Mouse (Mus musculus) forebrain, embryonic 15.5 days (tissue): ENCODE measurements around the gene Gpatch2. TPM values are rescaled to one million over a fixed set of nuclear protein-coding genes. Genes with fewer than 3 reads are reported as not detected.

Experiments
- ATAC-seq: fragments of 200-750 bp; cut with Nextera tagmentation; replicated peaks from 2 replicates; pipeline ENCODE4 v1.8.0; 2017; ENCODE audit warnings: mild to moderate bottlenecking, moderate TSS enrichment, moderate library complexity
- H3K27ac ChIP-seq: fragments of 300-500 bp; sonication (generic); replicated peaks from 2 replicates; pipeline ENCODE4 v1.5.1; 2015; ENCODE audit warnings: mild to moderate bottlenecking, inconsistent platforms
- H3K27me3 ChIP-seq: fragments of 300-500 bp; sonication (generic); 2 replicates; pipeline ENCODE4 v1.6.1; 2015; ENCODE audit warnings: inconsistent platforms
- H3K36me3 ChIP-seq: fragments of 300-500 bp; sonication (generic); 2 replicates; pipeline ENCODE4 v1.6.1; 2015; ENCODE audit warnings: mild to moderate bottlenecking, inconsistent platforms
- H3K4me1 ChIP-seq: fragments of 300-500 bp; sonication (generic); 2 replicates; pipeline ENCODE4 v1.6.1; 2015; ENCODE audit warnings: inconsistent platforms
- H3K4me2 ChIP-seq: fragments of 300-500 bp; sonication (generic); replicated peaks from 2 replicates; pipeline ENCODE4 v1.6.1; 2015; ENCODE audit warnings: mild to moderate bottlenecking, inconsistent platforms
- H3K4me3 ChIP-seq: fragments of 300-500 bp; sonication (generic); 2 replicates; pipeline ENCODE4 v1.5.1; 2015; ENCODE audit warnings: mild to moderate bottlenecking, inconsistent platforms
- H3K9ac ChIP-seq: fragments of 300-500 bp; sonication (generic); replicated peaks from 2 replicates; pipeline ENCODE4 v1.6.1; 2015; ENCODE audit warnings: mild to moderate bottlenecking, inconsistent platforms
- H3K9me3 ChIP-seq: fragments of 300-500 bp; sonication (generic); 2 replicates; pipeline ENCODE4 v1.6.1; 2016; ENCODE audit warnings: inconsistent platforms
- WGBS: fragments of 180-500 bp; shearing (Covaris S2); methylation state at CpG from one replicate; pipeline ENCODE4 v1.1.7; 2015; ENCODE audit warnings: mixed read lengths; 5-methylcytosine and 5-hydroxymethylcytosine counted together
- polyA plus RNA-seq: library from polyadenylated mRNA; unstranded; fragments of >200 nt; fragmentation: Nextera tagmentation; extraction: Ambion mirVana; gene quantifications from 2 replicates; pipeline ENCODE4 v1.2.1, GENCODE M21; 2015

Gpatch2 gene
- polyA plus RNA-seq, 1 experiment from 2014 or later, result 16.6 TPM

DNA sequence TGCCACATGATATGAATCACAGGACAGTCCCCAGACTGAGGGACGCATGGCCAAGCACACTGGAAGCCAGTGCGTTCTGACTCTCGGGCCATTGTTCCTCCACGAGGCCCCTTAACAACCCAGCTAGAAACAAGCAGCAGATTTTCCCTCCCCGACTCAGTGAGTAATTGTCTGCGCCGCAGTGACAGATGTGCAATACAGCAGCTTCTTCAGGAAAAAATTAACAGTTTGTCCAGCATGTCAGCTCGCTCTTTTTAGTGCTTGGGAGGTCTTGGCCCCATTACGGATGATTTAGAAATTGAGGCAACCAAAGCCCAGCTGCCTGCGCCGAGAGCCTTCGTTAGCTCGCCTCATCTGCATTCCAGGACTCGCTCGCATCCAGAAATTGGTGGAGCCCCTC lies 140.9 kb downstream of the Gpatch2 start:
- Histone ChIP-seq H3K36me3 (no peaks in the 10 kb centered on the region), H3K27me3 (no peaks in the 10 kb centered on the region), H3K9me3 (no peaks in the 10 kb centered on the region), H3K4me2 (no peak overlapping the region), H3K4me1 (peaks cover 6% of the 10 kb centered on the region), H3K9ac (no peak overlapping the region), H3K27ac (peak overlapping the region; percentile 52; the same call in 1 of the 2 replicates), H3K4me3 (no peak overlapping the region)
- ATAC-seq, result no peak
- 33% methylated on average over 15 of the region's 15 CpGs for WGBS

DNA sequence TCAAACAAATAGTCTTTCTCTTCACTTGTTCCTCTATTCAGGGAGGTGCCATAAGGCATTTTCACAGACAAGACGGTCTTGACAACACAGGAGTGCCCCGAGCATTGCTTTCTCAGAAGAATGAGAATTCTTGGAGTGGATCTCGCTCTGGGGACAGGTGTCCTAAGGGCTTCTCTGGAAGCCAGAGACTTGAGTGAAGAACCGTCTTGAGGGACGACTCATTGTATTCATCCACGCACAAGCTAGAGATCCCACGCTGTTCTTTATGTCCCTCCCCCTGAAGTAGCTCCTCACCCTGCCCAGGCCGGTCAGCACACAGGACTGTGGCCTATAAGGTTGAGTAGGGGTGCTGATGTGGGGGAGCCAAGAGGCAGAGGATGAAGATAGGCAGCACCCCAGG lies 141.6 kb downstream of the Gpatch2 start:
- no peak overlapping the region for H3K4me2 ChIP-seq
- H3K9ac ChIP-seq, result no peak overlapping the region
- WGBS, result 81% methylated on average over 8 of the region's 8 CpGs
- H3K27ac ChIP-seq, result no peak overlapping the region
- peaks cover 6% of the 10 kb centered on the region for H3K4me1 ChIP-seq
- ATAC-seq, result no peak
- no peaks in the 10 kb centered on the region for H3K36me3 ChIP-seq
- no peak overlapping the region for H3K4me3 ChIP-seq
- H3K27me3 ChIP-seq, result no peaks in the 10 kb centered on the region
- no peaks in the 10 kb centered on the region for H3K9me3 ChIP-seq

DNA sequence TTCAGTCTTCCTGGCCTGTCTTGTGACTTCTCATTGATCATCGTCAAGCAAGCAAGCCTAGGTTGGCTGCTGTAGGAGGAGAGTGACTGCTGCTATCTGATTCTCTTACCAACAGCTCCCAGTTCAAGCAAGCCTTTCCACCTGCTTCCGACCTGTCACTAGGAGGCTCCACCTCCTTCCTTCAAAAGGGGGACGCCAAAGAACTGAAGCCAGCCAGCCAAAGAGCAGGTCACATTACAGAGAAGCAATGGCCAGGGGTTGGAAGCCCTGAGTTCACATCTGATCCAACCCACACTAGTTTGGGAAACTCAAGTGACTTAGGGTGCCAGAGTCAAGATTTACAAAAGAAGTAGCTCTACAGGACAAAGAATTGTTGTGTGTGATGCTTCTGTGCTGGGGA lies 144.9 kb downstream of the Gpatch2 start:
- no peak for ATAC-seq
- WGBS, result 45% methylated on average over 3 of the region's 3 CpGs
- no peaks in the 10 kb centered on the region for H3K27me3 ChIP-seq

DNA sequence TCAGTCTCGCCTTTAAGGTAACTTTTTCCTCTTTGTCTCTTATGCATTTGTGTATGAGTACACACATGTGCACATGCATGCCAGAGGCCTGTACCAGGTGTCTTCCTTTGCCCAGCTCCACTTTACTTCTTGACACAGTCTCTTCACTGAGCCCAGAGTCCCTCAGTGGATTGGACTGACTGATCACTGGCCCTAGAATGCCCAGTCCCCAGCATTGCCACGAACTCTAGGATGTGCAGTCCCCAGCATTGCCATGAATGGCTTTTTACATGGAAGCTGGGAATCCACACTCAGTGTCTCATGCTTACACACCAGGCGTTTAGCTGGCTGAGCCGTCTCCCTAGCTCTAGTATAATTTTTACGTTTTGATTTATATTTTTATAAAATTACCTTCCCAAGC lies 147.2 kb downstream of the Gpatch2 start:
- Histone ChIP-seq H3K9me3 (no peaks in the 10 kb centered on the region), H3K36me3 (no peaks in the 10 kb centered on the region)

More for the DNA sequence above, 144.9 kb downstream of the Gpatch2 start:
- Histone ChIP-seq H3K4me2 (no peak overlapping the region), H3K4me1 (peaks cover 6% of the 10 kb centered on the region), H3K27ac (no peak overlapping the region), H3K9ac (no peak overlapping the region), H3K4me3 (no peak overlapping the region), H3K36me3 (no peaks in the 10 kb centered on the region), H3K9me3 (no peaks in the 10 kb centered on the region)

DNA sequence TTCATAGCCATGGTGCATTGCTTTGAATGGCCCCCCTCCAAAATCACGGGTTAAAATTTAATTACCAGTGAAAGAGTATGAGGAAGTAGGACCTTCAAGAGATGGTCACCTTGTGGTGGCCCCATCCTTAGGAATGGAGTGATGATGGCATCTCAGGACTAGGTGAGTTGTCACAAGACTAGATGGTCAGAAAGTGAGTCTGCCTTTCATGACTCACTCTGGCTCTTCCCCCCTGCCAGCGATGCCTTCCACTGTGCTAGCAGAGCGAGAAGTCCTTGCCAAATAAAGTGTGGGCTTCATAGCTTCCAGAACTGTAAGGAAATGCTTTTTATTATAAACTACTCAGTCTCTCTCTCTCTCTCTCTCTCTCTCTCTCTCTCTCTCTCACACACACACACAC lies 150.1 kb downstream of the Gpatch2 start:
- H3K4me1 ChIP-seq, result no peaks in the 10 kb centered on the region
- no peak overlapping the region for H3K4me2 ChIP-seq
- no peak for ATAC-seq
- no peak overlapping the region for H3K4me3 ChIP-seq
- H3K9ac ChIP-seq, result no peak overlapping the region
- 92% methylated on average over 3 of the region's 3 CpGs for WGBS
- H3K27me3 ChIP-seq, result no peaks in the 10 kb centered on the region
- no peaks in the 10 kb centered on the region for H3K36me3 ChIP-seq
- H3K9me3 ChIP-seq, result no peaks in the 10 kb centered on the region
- no peak overlapping the region for H3K27ac ChIP-seq

More for the DNA sequence above, 147.2 kb downstream of the Gpatch2 start:
- no peak overlapping the region for H3K4me3 ChIP-seq
- 85% methylated on average over 5 of the region's 5 CpGs for WGBS
- no peak overlapping the region for H3K9ac ChIP-seq
- H3K27ac ChIP-seq, result no peak overlapping the region
- ATAC-seq, result no peak
- no peaks in the 10 kb centered on the region for H3K4me1 ChIP-seq
- no peaks in the 10 kb centered on the region for H3K27me3 ChIP-seq
- H3K4me2 ChIP-seq, result no peak overlapping the region

DNA sequence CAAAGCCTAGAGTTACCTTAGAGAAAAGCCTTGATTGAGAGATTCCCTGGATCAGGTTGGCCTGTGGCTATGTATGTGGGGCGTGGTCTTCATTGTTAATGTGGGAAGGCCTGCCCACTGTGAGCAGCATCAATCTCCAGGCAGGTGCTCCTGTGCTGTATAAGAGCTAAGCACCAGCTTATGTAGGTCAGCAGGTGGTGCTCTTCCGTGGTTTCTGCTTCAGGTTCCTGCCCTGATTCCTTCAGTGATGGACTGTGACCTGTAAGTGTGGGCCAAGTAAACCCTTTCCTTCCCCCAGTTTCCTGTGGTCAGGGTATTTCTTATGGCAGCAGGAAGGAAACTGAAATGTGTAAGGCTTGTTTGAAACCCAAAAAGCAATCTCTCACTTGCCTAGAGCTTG lies 151.5 kb downstream of the Gpatch2 start:
- no peaks in the 10 kb centered on the region for H3K4me1 ChIP-seq
- no peaks in the 10 kb centered on the region for H3K9me3 ChIP-seq
- no peak overlapping the region for H3K9ac ChIP-seq
- no peak overlapping the region for H3K27ac ChIP-seq
- H3K4me2 ChIP-seq, result no peak overlapping the region
- no peaks in the 10 kb centered on the region for H3K27me3 ChIP-seq
- H3K36me3 ChIP-seq, result no peaks in the 10 kb centered on the region
- WGBS, result 59% methylated on average over 2 of the region's 2 CpGs
- no peak for ATAC-seq
- no peak overlapping the region for H3K4me3 ChIP-seq

- no peaks in the 10 kb centered on the region for H3K27me3 ChIP-seq
- H3K4me1 ChIP-seq, result no peaks in the 10 kb centered on the region
- no peaks in the 10 kb centered on the region for H3K36me3 ChIP-seq
- 81% methylated on average over 2 of the region's 2 CpGs for WGBS
- H3K9ac ChIP-seq, result no peak overlapping the region
- no peak overlapping the region for H3K27ac ChIP-seq
- H3K4me3 ChIP-seq, result no peak overlapping the region
- no peak for ATAC-seq
- H3K4me2 ChIP-seq, result no peak overlapping the region
- H3K9me3 ChIP-seq, result no peaks in the 10 kb centered on the region
Observed at GRCm38 (mm10) chr1:187369049-187369448, 153.7 kb downstream of the Gpatch2 start.

DNA sequence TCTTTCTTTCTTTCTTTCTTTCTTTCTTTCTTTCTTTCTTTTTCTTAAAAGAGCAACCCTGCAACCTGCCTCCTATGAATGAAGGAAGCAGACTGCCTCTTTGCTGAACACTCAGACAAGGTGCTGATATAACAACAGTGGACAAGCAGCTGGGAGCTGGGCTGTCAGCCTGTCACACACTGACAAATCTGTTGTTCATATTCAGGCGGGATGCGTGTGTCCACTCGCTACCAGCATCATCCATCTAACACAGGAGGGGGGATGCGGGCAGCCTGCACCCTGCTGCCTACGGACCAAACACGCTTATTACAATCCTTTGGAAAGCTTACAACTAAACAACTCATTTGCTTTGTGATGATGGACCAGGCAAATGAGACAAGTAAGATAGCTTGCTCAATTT lies 158.2 kb downstream of the Gpatch2 start:
- Histone ChIP-seq H3K9me3 (no peaks in the 10 kb centered on the region), H3K4me3 (no peak overlapping the region), H3K9ac (no peak overlapping the region), H3K36me3 (no peaks in the 10 kb centered on the region), H3K4me2 (no peak overlapping the region), H3K27me3 (no peaks in the 10 kb centered on the region), H3K4me1 (peaks cover 13% of the 10 kb centered on the region), H3K27ac (no peak overlapping the region)
- no peak for ATAC-seq
- WGBS, result 61% methylated on average over 6 of the region's 6 CpGs

DNA sequence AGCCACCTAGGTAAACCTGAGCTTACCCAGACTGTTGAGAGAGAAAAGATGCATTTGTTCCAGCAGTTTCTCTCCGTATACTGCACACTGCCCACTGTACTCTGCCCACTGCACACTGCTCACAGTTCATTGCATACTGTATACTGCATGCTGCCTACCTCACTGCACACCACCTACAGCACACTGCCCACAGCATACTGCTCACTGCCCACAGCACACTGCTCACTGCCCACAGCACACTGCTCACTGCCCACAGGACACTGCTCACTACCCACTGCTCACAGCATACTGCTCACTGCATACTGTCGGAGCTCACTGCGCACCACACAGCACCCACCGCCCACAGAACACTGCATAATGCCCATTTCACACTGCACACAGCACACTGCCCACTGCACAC lies 159.1 kb downstream of the Gpatch2 start:
- H3K9ac ChIP-seq, result no peak overlapping the region
- H3K4me3 ChIP-seq, result no peak overlapping the region
- no peak for ATAC-seq
- no peaks in the 10 kb centered on the region for H3K27me3 ChIP-seq
- H3K4me2 ChIP-seq, result no peak overlapping the region
- WGBS, result 95% methylated on average over 4 of the region's 4 CpGs
- no peak overlapping the region for H3K27ac ChIP-seq
- H3K4me1 ChIP-seq, result peaks cover 17% of the 10 kb centered on the region
- H3K9me3 ChIP-seq, result no peaks in the 10 kb centered on the region
- H3K36me3 ChIP-seq, result no peaks in the 10 kb centered on the region

DNA sequence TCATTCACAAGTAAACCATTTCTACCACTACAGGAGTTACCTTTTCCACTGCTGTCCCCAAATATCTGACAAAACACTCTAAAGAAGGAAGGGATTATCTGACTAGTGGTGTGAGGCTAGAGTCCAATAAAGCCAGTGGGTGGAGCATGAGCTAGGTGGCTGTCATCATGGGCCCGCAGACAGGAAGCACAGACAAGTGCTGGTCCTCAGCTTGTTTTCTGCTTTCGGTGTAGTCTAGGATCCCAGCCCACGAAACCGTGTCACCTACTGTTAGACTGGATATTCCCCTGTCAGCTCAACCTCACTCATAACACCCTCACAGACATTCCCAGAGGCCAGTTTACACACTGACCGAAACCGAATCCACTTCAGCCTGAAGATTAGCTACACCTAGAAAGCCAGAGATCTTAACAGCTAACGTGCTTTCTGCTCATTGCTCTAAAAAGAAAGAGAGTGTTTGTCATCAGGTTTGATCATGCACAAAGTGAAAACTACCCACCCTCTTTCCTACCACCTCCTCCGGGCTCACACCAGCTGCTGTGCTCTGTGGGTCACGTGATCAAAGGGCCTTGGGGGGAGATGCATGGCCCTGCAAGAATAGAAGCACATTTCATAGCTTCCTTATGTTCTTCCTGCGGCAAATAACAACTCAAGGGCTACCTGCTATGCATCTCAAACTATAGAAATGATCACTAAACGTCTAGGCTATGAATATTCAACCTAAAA lies 161.8 kb downstream of the Gpatch2 start:
- no peak overlapping the region for H3K4me2 ChIP-seq
- peaks cover 17% of the 10 kb centered on the region for H3K4me1 ChIP-seq
- 83% methylated on average over 11 of the region's 11 CpGs for WGBS
- no peak overlapping the region for H3K4me3 ChIP-seq
- no peaks in the 10 kb centered on the region for H3K9me3 ChIP-seq
- H3K27ac ChIP-seq, result no peak overlapping the region
- no peak overlapping the region for H3K9ac ChIP-seq
- no peaks in the 10 kb centered on the region for H3K27me3 ChIP-seq
- ATAC-seq, result no peak
- no peaks in the 10 kb centered on the region for H3K36me3 ChIP-seq

DNA sequence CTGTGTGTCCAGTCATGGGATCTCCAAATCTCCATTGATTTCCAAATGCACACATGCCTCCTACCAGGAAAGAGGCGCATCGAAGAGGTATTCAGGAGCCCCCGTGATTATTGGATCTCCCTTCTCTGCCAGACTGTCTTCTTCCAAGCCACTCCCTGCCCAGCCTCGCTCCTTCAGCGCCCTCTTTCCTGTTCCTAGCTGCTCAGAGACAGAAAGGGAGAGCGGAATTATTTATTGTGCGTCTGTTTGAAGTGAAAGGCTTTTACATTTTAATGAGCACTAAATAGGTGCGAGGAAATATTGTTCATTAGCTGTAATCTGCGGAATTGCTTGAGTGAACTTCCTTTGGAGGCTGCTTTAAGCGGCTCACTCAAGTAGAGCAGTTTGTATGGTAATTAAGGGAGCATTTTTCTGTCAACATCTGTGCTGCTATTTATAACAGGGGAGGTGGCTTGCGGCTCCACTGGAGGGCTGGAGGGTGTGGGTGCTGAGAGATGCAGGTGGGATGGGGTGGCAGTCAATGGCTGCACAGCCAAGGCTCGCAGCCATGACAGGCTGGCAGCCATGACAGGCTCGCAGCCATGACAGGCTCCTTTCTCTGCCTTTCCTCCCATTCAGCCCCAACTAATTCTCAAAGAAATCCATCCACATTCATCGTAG lies 162.7 kb downstream of the Gpatch2 start:
- peak; percentile 90 for ATAC-seq
- WGBS, result 20% methylated on average over 14 of the region's 14 CpGs
- 0 out of 2 replicates have a peak overlapping the region, but pooled peaks have one; percentile 0 for H3K9ac ChIP-seq

DNA sequence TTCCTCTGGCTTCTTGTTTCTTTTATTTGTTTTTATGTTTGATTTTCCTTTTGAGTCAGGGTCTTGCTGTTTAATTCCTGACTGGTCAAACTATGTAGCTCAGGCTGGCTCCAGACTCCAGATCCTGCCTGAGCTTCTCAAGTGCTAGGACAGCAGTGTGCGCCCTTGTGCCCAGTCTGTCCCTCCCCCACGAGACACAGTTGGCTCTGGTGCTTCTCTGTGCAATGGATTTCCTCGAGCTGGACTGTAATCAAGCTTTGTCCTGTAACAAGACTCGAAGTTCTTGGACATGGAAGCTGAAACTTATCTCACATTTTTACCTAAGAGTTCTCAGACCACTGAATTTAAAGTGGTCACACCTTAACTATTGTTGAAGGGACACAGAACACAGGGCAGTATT lies 174.2 kb downstream of the Gpatch2 start:
- no peak overlapping the region for H3K9ac ChIP-seq
- H3K4me1 ChIP-seq, result no peaks in the 10 kb centered on the region
- H3K36me3 ChIP-seq, result no peaks in the 10 kb centered on the region
- H3K27ac ChIP-seq, result no peak overlapping the region
- H3K4me3 ChIP-seq, result no peak overlapping the region
- H3K4me2 ChIP-seq, result no peak overlapping the region
- 86% methylated on average over 4 of the region's 4 CpGs for WGBS
- H3K27me3 ChIP-seq, result no peaks in the 10 kb centered on the region
- H3K9me3 ChIP-seq, result no peaks in the 10 kb centered on the region
- no peak for ATAC-seq

More for the DNA sequence above, 162.7 kb downstream of the Gpatch2 start:
- Histone ChIP-seq H3K27ac (peak overlapping the region; percentile 71), H3K4me1 (peaks cover 17% of the 10 kb centered on the region), H3K4me3 (peak overlapping the region; percentile 15), H3K27me3 (no peaks in the 10 kb centered on the region), H3K9me3 (no peaks in the 10 kb centered on the region), H3K36me3 (no peaks in the 10 kb centered on the region), H3K4me2 (peak overlapping the region; percentile 37)
